Mouse (Mus musculus) heart, postnatal 0 days (tissue): ENCODE data around the gene Fhit. TPM values are rescaled to one million over a fixed set of nuclear protein-coding genes. Genes with fewer than 3 reads are reported as not detected.

Experiments used
- ATAC-seq: fragments of 200-750 bp; cut with Nextera tagmentation; 2 replicates; pipeline ENCODE4 v1.8.0; 2017; ENCODE audit warnings: low read depth, moderate number of reproducible peaks, moderate library complexity; ENCODE audit not compliant: insufficient read depth
- DNase-seq: peaks from one replicate; pipeline ENCODE4 v3.0.0-alpha.2; 2016; ENCODE audit warnings: low spot score
- H3K27ac ChIP-seq: fragments of 300-500 bp; sonication (generic); 2 replicates; pipeline ENCODE4 v1.5.1; 2014; ENCODE audit warnings: low read depth, mild to moderate bottlenecking
- H3K27me3 ChIP-seq: fragments of 300-500 bp; sonication (generic); 2 replicates; pipeline ENCODE4 v1.6.1; 2014; ENCODE audit warnings: low read length, mixed read lengths; ENCODE audit not compliant: control insufficient read depth, insufficient read depth
- H3K36me3 ChIP-seq: fragments of 300-500 bp; sonication (generic); replicated peaks from 2 replicates; pipeline ENCODE4 v1.6.1; 2014; ENCODE audit warnings: low read length, mixed read lengths; ENCODE audit not compliant: control insufficient read depth, insufficient read depth
- H3K4me1 ChIP-seq: fragments of 300-500 bp; sonication (generic); 2 replicates; pipeline ENCODE4 v1.6.1; 2014; ENCODE audit warnings: antibody characterized with exemption; ENCODE audit not compliant: control insufficient read depth, insufficient read depth
- H3K4me2 ChIP-seq: fragments of 300-500 bp; sonication (generic); 2 replicates; pipeline ENCODE4 v1.6.1; 2014; ENCODE audit warnings: low read depth, mild to moderate bottlenecking, low read length, moderate library complexity
- H3K4me3 ChIP-seq: fragments of 300-500 bp; sonication (generic); 2 replicates; pipeline ENCODE4 v1.5.1; 2014; ENCODE audit warnings: low read depth, low read length
- H3K9ac ChIP-seq: fragments of 300-500 bp; sonication (generic); replicated peaks from 2 replicates; pipeline ENCODE4 v1.6.1; 2014; ENCODE audit warnings: low read depth, low read length, mixed read lengths
- H3K9me3 ChIP-seq: fragments of 300-500 bp; sonication (generic); replicated peaks from 2 replicates; pipeline ENCODE4 v1.6.1; 2016; ENCODE audit warnings: low read length; ENCODE audit not compliant: control insufficient read depth
- CTCF ChIP-seq: IDR thresholded peaks from 2 replicates; pipeline ENCODE4 v1.5.1; 2016; ENCODE audit warnings: antibody characterized with exemption, control low read depth, low read depth
- EP300 ChIP-seq: IDR thresholded peaks from 2 replicates; pipeline ENCODE4 v1.6.1; 2016; ENCODE audit warnings: antibody characterized with exemption, low read depth
- WGBS: fragments of 180-500 bp; shearing (Covaris S2); extraction: QIAGEN DNeasy Blood & Tissue Kit; methylation state at CpG from one replicate; pipeline ENCODE4 v1.1.7; 2014; 5-methylcytosine and 5-hydroxymethylcytosine counted together
- polyA plus RNA-seq: library from polyadenylated mRNA; unstranded; fragments of >200 nt; fragmentation: Nextera tagmentation; extraction: Ambion mirVana; gene quantifications from 2 replicates; pipeline ENCODE4 v1.2.1, GENCODE M21; 2015
- total RNA-seq: library from RNA; depleted of rRNA; stranded (reverse); fragments of >200 nt; gene quantifications from 2 replicates; pipeline ENCODE4 v1.2.3, GENCODE M21; 2014; ENCODE audit warnings: low replicate concordance

Fhit gene
- total and polyA plus RNA-seq, 2 experiments from 2014 or later = 4.1 to 5.2 TPM

- Histone ChIP-seq H3K36me3 (no peaks in the 10 kb centered on the region), H3K27me3 (no peaks in the 10 kb centered on the region), H3K4me3 (no peak overlapping the region), H3K9me3 (no peaks in the 10 kb centered on the region), H3K4me1 (no peaks in the 10 kb centered on the region), H3K4me2 (no peak overlapping the region), H3K9ac (no peak overlapping the region), H3K27ac (no peak overlapping the region)
- no peak for DNase-seq
- TF ChIP-seq CTCF (no peak), EP300 (no peak)
- no peak for ATAC-seq
These were observed 514.0 kb downstream of the Fhit start for GRCm38 (mm10) chr14:10647832-10648231.

- Histone ChIP-seq H3K27me3 (no peaks in the 10 kb centered on the region), H3K4me2 (no peak overlapping the region), H3K27ac (no peak overlapping the region), H3K4me1 (no peaks in the 10 kb centered on the region), H3K36me3 (no peaks in the 10 kb centered on the region), H3K9me3 (no peaks in the 10 kb centered on the region), H3K4me3 (no peak overlapping the region), H3K9ac (no peak overlapping the region)
- no peak for ATAC-seq
- WGBS = 72% methylated on average over 3 of the region's 3 CpGs
- TF ChIP-seq CTCF (no peak), EP300 (no peak)
- DNase-seq = no peak
These were observed 530.1 kb downstream of the Fhit start for GRCm38 (mm10) chr14:10631783-10632182.

GRCm38 (mm10) chr14:10630831-10631360 lies 530.9 kb downstream of the Fhit start:
- H3K27ac ChIP-seq = no peak overlapping the region
- 75% methylated on average over 2 of the region's 2 CpGs for WGBS
- H3K4me1 ChIP-seq = no peaks in the 10 kb centered on the region
- H3K9me3 ChIP-seq = no peaks in the 10 kb centered on the region
- ATAC-seq (no peak), DNase-seq (no peak)
- H3K27me3 ChIP-seq = no peaks in the 10 kb centered on the region
- H3K4me2 ChIP-seq = no peak overlapping the region
- no peaks in the 10 kb centered on the region for H3K36me3 ChIP-seq
- H3K9ac ChIP-seq = no peak overlapping the region
- no peak overlapping the region for H3K4me3 ChIP-seq
- TF ChIP-seq EP300 = no peak
- TF ChIP-seq CTCF = no peak

GRCm38 (mm10) chr14:10593467-10593866 lies 568.4 kb downstream of the Fhit start:
- Histone ChIP-seq H3K4me3 (no peak overlapping the region), H3K4me2 (no peak overlapping the region), H3K9me3 (no peaks in the 10 kb centered on the region), H3K9ac (no peak overlapping the region), H3K4me1 (no peaks in the 10 kb centered on the region), H3K36me3 (no peaks in the 10 kb centered on the region), H3K27ac (no peak overlapping the region), H3K27me3 (no peaks in the 10 kb centered on the region)
- DNase-seq (no peak), ATAC-seq (no peak)
- TF ChIP-seq EP300 = no peak
- no peak for TF ChIP-seq CTCF
- WGBS = 39% methylated on average over 5 of the region's 5 CpGs

- no peak for TF ChIP-seq CTCF
- TF ChIP-seq EP300 = no peak
- H3K9me3 ChIP-seq = no peaks in the 10 kb centered on the region
- ATAC-seq (no peak), DNase-seq (no peak)
- no peak overlapping the region for H3K4me3 ChIP-seq
- no peaks in the 10 kb centered on the region for H3K27me3 ChIP-seq
- no peaks in the 10 kb centered on the region for H3K36me3 ChIP-seq
- H3K4me2 ChIP-seq = no peak overlapping the region
- no peak overlapping the region for H3K9ac ChIP-seq
- H3K27ac ChIP-seq = no peak overlapping the region
- no peaks in the 10 kb centered on the region for H3K4me1 ChIP-seq
- WGBS = 75% methylated on average over 3 of the region's 3 CpGs
These were observed 592.8 kb downstream of the Fhit start for GRCm38 (mm10) chr14:10568937-10569552.

GRCm38 (mm10) chr14:10567771-10568170 lies 594.1 kb downstream of the Fhit start:
- no peaks in the 10 kb centered on the region for H3K27me3 ChIP-seq
- 73% methylated on average over 2 of the region's 2 CpGs for WGBS
- no peak overlapping the region for H3K9ac ChIP-seq
- H3K4me3 ChIP-seq = no peak overlapping the region
- H3K4me1 ChIP-seq = no peaks in the 10 kb centered on the region
- DNase-seq (no peak), ATAC-seq (no peak)
- no peaks in the 10 kb centered on the region for H3K9me3 ChIP-seq
- TF ChIP-seq CTCF (no peak), EP300 (no peak)
- no peaks in the 10 kb centered on the region for H3K36me3 ChIP-seq
- H3K4me2 ChIP-seq = no peak overlapping the region
- no peak overlapping the region for H3K27ac ChIP-seq
